Mouse (Mus musculus): ENCODE measurements at regions not wholly inside any gene's neighbourhood (a gene's known extent, or its start where the extent isn't known, plus 50 kb on each side); places are given as distances from the start of the nearest gene placed in this dataset.

- Histone ChIP-seq H3K27ac (no peak overlapping the region), H3K4me1 (replicated peaks) (no peaks in the 10 kb centered on the region), H3K4me3 (replicated peaks) (no peak overlapping the region), H3K9me3 (replicated peaks) (no peaks in the 10 kb centered on the region), H3K4me2 (no peak overlapping the region), H3K9ac (no peak overlapping the region), H3K27me3 (no peaks in the 10 kb centered on the region), H3K36me3 (no peaks in the 10 kb centered on the region)
- ATAC-seq (ENCODE audit: low read depth) (no peak), DNase-seq (no peak)
- 86% methylated on average over 5 of the region's 5 CpGs for WGBS (ENCODE audit: insufficient replicate concordance)
These were observed 60.5 kb upstream of the Adamts9 start for GRCm38 (mm10) chr6:93003812-93004211.

- H3K4me1 ChIP-seq (replicated peaks) = no peaks in the 10 kb centered on the region
- no peak overlapping the region for H3K9ac ChIP-seq
- H3K9me3 ChIP-seq (replicated peaks) = no peaks in the 10 kb centered on the region
- H3K27me3 ChIP-seq = no peaks in the 10 kb centered on the region
- 54% methylated on average over 5 of the region's 5 CpGs for WGBS (ENCODE audit: insufficient replicate concordance)
- H3K36me3 ChIP-seq = no peaks in the 10 kb centered on the region
- H3K27ac ChIP-seq = no peak overlapping the region
- H3K4me3 ChIP-seq (replicated peaks) = no peak overlapping the region
- H3K4me2 ChIP-seq = no peak overlapping the region
- no peak for ATAC-seq (ENCODE audit: low read depth)
- no peak for DNase-seq
These were observed 50.4 kb upstream of the Adamts9 start for GRCm38 (mm10) chr6:92993647-92994046.

All from liver, embryonic 13.5 days (tissue).